In genomic region chr8:117423029-117423428, GRCm38 (mm10) we compare ENCODE assay signal across 8 mouse cellular contexts.
DNase-seq lines count a peak whose midpoint lies in the region.

No protein-coding gene starts in this region.

- WGBS in heart, embryonic 10.5 days = 49% methylated on average over 4 of the region's 4 CpGs

- peak; percentile 60 to 76 for DNase-seq in adrenal gland, adult (ENCODE audit: inconsistent age in 2 of 2, low spot score in 1 of 2)
- no peak for DNase-seq in adrenal gland, adult 18-20 months (ENCODE audit: low spot score in 2 of 2)
- peak; percentile 40 for DNase-seq in urinary bladder, adult 2 months (ENCODE audit: low spot score)
- no peak for DNase-seq in urinary bladder, postnatal 10 days (ENCODE audit: low spot score)
- DNase-seq in heart, embryonic 10.5 days (ENCODE audit: low spot score) = no peak
- peak; percentile 76 to 78 for DNase-seq in layer of hippocampus, postnatal 36 days
- DNase-seq in right cerebral cortex, postnatal 25 days = peak; percentile 84
- DNase-seq in MN1 (ENCODE audit: low spot score) = no peak

- H3K4me1 ChIP-seq in heart, embryonic 10.5 days = peaks cover 37% of the 10 kb centered on the region

- no peaks in the 10 kb centered on the region for H3K27me3 ChIP-seq in heart, embryonic 10.5 days (ENCODE audit: insufficient read depth, poor library complexity, severe bottlenecking)

- H3K36me3 ChIP-seq in heart, embryonic 10.5 days = peaks cover 52% of the 10 kb centered on the region

- H3K9me3 ChIP-seq in heart, embryonic 10.5 days = no peaks in the 10 kb centered on the region

- H3K4me3 ChIP-seq in heart, embryonic 10.5 days = peak overlapping the region; percentile 22; the same call in 1 of the 2 replicates

- peak overlapping the region; percentile 77 for H3K27ac ChIP-seq in heart, embryonic 10.5 days

Comparison
In these comparisons a context has a peak if more than half of its experiments do, and no peak if none do; other contexts are left out.
1. DNase-seq: peak in adrenal gland, adult (2 of 2), urinary bladder, adult 2 months (single experiment), layer of hippocampus, postnatal 36 days (2 of 2) and right cerebral cortex, postnatal 25 days (single experiment); none in adrenal gland, adult 18-20 months (0 of 2), urinary bladder, postnatal 10 days (single experiment), heart, embryonic 10.5 days (single experiment) and MN1 (single experiment).